Mouse (Mus musculus) embryonic fibroblast, embryonic 13.5 days (primary cell): Measurements from ENCODE around the gene Fam234b.

Experiments
- CTCF ChIP-seq: IDR thresholded peaks from 2 replicates; pipeline ENCODE4 v1.5.1; 2011; ENCODE audit warnings: mild to moderate bottlenecking, control low read depth, low read length, moderate library complexity, borderline replicate concordance; ENCODE audit not compliant: insufficient read depth
- POLR2A ChIP-seq: IDR thresholded peaks from 2 replicates; pipeline ENCODE4 v1.6.1; 2011; ENCODE audit warnings: low read depth, mild to moderate bottlenecking, control low read depth, low read length, moderate library complexity

GRCm38 (mm10) chr6:135260435-135260834 is 62.7 kb downstream of the Fam234b start:
- TF ChIP-seq CTCF: no peak
- TF ChIP-seq POLR2A: no peak
